Mouse (Mus musculus): ENCODE results near the gene Pip5k1c.

GRCm38 (mm10) chr10:81300352-81300907 is 7.7 kb downstream of the Pip5k1c start:
- TF ChIP-seq POLR2A (IDR thresholded peaks at IDR 0.05; ENCODE audit: insufficient read length, low read depth): no peak
- TF ChIP-seq TCF3 (IDR thresholded peaks at IDR 0.05; ENCODE audit: insufficient read length, low read depth): no peak
- TF ChIP-seq CEBPB (IDR thresholded peaks at IDR 0.05; ENCODE audit: insufficient read depth, poor library complexity, severe bottlenecking): no peak
- no peak for TF ChIP-seq USF1 (IDR thresholded peaks at IDR 0.05; ENCODE audit: low read depth)
- TF ChIP-seq MAX (IDR thresholded peaks at IDR 0.05; ENCODE audit: low read depth): no peak
- TF ChIP-seq E2F4 (IDR thresholded peaks at IDR 0.05; ENCODE audit: insufficient read depth): no peak

Measured in myocyte (in vitro differentiated cells).